Mouse (Mus musculus) hindbrain, embryonic 13.5 days (tissue): ENCODE data around the gene Snd1. TPM values are rescaled to one million over a fixed set of nuclear protein-coding genes. Genes with fewer than 3 reads are reported as not detected.

Source experiments
- ATAC-seq: fragments of 200-750 bp; cut with Nextera tagmentation; 2 replicates; pipeline ENCODE4 v1.8.0; 2017; ENCODE audit warnings: moderate TSS enrichment; ENCODE audit not compliant: low FRiP score
- H3K27ac ChIP-seq: fragments of 300-500 bp; sonication (generic); 2 replicates; pipeline ENCODE4 v1.5.1; 2015; ENCODE audit warnings: inconsistent platforms, mild to moderate bottlenecking, moderate library complexity
- H3K27me3 ChIP-seq: fragments of 300-500 bp; sonication (generic); 2 replicates; pipeline ENCODE4 v1.6.1; 2015; ENCODE audit warnings: mild to moderate bottlenecking, inconsistent platforms
- H3K36me3 ChIP-seq: fragments of 300-500 bp; sonication (generic); 2 replicates; pipeline ENCODE4 v1.6.1; 2015; ENCODE audit warnings: mild to moderate bottlenecking, inconsistent platforms
- H3K4me1 ChIP-seq: fragments of 300-500 bp; sonication (generic); replicated peaks from 2 replicates; pipeline ENCODE4 v1.6.1; 2015; ENCODE audit warnings: inconsistent platforms
- H3K4me2 ChIP-seq: fragments of 300-500 bp; sonication (generic); 2 replicates; pipeline ENCODE4 v1.6.1; 2015; ENCODE audit warnings: inconsistent platforms, mild to moderate bottlenecking, moderate library complexity
- H3K4me3 ChIP-seq: fragments of 300-500 bp; sonication (generic); 2 replicates; pipeline ENCODE4 v1.5.1; 2015; ENCODE audit warnings: mild to moderate bottlenecking, inconsistent platforms
- H3K9ac ChIP-seq: fragments of 300-500 bp; sonication (generic); 2 replicates; pipeline ENCODE4 v1.6.1; 2015; ENCODE audit warnings: mild to moderate bottlenecking, inconsistent platforms
- H3K9me3 ChIP-seq: fragments of 300-500 bp; sonication (generic); 2 replicates; pipeline ENCODE4 v1.6.1; 2016; ENCODE audit warnings: inconsistent platforms
- WGBS: fragments of 180-500 bp; shearing (Covaris S2); methylation state at CpG from one replicate; pipeline ENCODE4 v1.1.7; 2015; 5-methylcytosine and 5-hydroxymethylcytosine counted together
- polyA plus RNA-seq: library from polyadenylated mRNA; unstranded; fragments of >200 nt; fragmentation: Nextera tagmentation; extraction: Ambion mirVana; gene quantifications from 2 replicates; pipeline ENCODE4 v1.2.1, GENCODE M21; 2015

Gene Snd1
- polyA plus RNA-seq, 1 experiment from 2014 or later = 81.2 TPM

- peak overlapping the region; percentile 75 for H3K27ac ChIP-seq
- no peak overlapping the region for H3K4me2 ChIP-seq
- ATAC-seq = peak; percentile 64
- H3K9ac ChIP-seq = no peak overlapping the region
- H3K4me3 ChIP-seq = no peak overlapping the region
- peaks cover 66% of the 10 kb centered on the region for H3K4me1 ChIP-seq
- no peaks in the 10 kb centered on the region for H3K9me3 ChIP-seq
- no peaks in the 10 kb centered on the region for H3K27me3 ChIP-seq
- WGBS = 36% methylated on average over 13 of the region's 13 CpGs
- peaks cover 62% of the 10 kb centered on the region for H3K36me3 ChIP-seq
Measured at GRCm38 (mm10) chr6:28819509-28820358, 344.8 kb downstream of the Snd1 start.

- Histone ChIP-seq H3K9ac (no peak overlapping the region), H3K27ac (no peak overlapping the region), H3K27me3 (no peaks in the 10 kb centered on the region), H3K9me3 (no peaks in the 10 kb centered on the region), H3K4me2 (no peak overlapping the region), H3K4me3 (no peak overlapping the region), H3K36me3 (peaks cover 37% of the 10 kb centered on the region), H3K4me1 (peaks cover 75% of the 10 kb centered on the region)
- WGBS = 73% methylated on average over 3 of the region's 3 CpGs
- ATAC-seq = no peak
Measured at GRCm38 (mm10) chr6:28822296-28822695, 347.4 kb downstream of the Snd1 start.

DNA sequence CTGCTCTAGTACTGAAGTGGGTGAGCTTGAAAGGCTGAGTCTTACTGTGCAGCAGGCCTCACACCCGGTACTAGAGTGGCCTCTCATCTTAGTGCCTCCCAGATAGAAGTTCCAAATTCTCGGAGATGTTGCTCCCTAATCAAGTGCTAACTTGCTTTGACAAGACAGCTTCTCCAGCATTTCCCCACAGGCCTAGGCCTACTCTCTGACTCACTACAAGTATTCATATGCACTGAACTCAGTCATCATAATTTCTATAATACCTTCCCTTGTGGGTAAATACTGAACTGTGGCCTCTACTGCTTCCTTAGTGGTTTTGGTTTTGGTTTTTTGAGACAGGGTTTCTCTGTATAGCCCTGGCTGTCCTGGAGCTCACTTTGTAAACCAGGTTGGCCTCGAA, 348.4 kb downstream of the Snd1 start:
- no peak overlapping the region for H3K4me2 ChIP-seq
- no peaks in the 10 kb centered on the region for H3K9me3 ChIP-seq
- peaks cover 31% of the 10 kb centered on the region for H3K36me3 ChIP-seq
- H3K4me3 ChIP-seq = no peak overlapping the region
- H3K27ac ChIP-seq = no peak overlapping the region
- ATAC-seq = no peak
- 96% methylated on average over 3 of the region's 3 CpGs for WGBS
- no peaks in the 10 kb centered on the region for H3K27me3 ChIP-seq
- H3K4me1 ChIP-seq = peaks cover 85% of the 10 kb centered on the region
- H3K9ac ChIP-seq = no peak overlapping the region

DNA sequence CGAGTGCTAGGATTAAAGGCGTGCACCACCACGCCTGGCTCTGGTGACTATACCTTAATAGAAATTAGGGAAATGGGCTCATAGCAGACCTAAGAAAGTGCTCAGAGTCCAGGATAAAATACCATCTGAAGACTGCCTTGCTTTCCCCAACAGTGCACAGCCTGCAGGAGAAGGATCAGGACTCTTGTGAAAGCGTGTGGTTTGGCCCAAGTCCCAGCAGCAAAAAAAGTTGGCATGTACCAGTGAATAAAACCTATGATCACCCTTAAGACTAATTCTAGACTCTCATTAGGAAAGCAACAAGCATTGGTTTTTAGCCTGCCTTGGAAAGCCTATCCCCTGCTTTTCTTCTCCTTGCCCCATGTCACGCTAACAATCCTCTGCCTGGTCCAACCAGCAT, 348.9 kb downstream of the Snd1 start:
- WGBS = 92% methylated on average over 5 of the region's 5 CpGs
- H3K4me2 ChIP-seq = no peak overlapping the region
- H3K9ac ChIP-seq = no peak overlapping the region
- no peaks in the 10 kb centered on the region for H3K9me3 ChIP-seq
- H3K4me1 ChIP-seq = peaks cover 87% of the 10 kb centered on the region
- no peak overlapping the region for H3K27ac ChIP-seq
- no peak overlapping the region for H3K4me3 ChIP-seq
- H3K36me3 ChIP-seq = peaks cover 28% of the 10 kb centered on the region
- no peaks in the 10 kb centered on the region for H3K27me3 ChIP-seq
- no peak for ATAC-seq

GRCm38 (mm10) chr6:28825894-28826293, 351.0 kb downstream of the Snd1 start:
- Histone ChIP-seq H3K4me1 (peaks cover 86% of the 10 kb centered on the region), H3K27ac (no peak overlapping the region), H3K4me2 (peak overlapping the region; percentile 97), H3K27me3 (0 out of 2 replicates have a peak, but pooled peaks cover 3% of the 10 kb centered on the region), H3K36me3 (peaks cover 24% of the 10 kb centered on the region), H3K9me3 (no peaks in the 10 kb centered on the region), H3K4me3 (peak overlapping the region; percentile 14; the same call in 1 of the 2 replicates), H3K9ac (peak overlapping the region; percentile 46; the same call in 1 of the 2 replicates)
- peak; percentile 17; the same call in 1 of the 2 replicates for ATAC-seq
- 48% methylated on average over 3 of the region's 3 CpGs for WGBS

GRCm38 (mm10) chr6:28826689-28827389, 351.9 kb downstream of the Snd1 start:
- 45% methylated on average over 9 of the region's 9 CpGs for WGBS
- Histone ChIP-seq H3K27me3 (0 out of 2 replicates have a peak, but pooled peaks cover 6% of the 10 kb centered on the region), H3K9me3 (no peaks in the 10 kb centered on the region), H3K4me3 (peak overlapping the region; percentile 87), H3K9ac (peak overlapping the region; percentile 72), H3K36me3 (peaks cover 20% of the 10 kb centered on the region), H3K4me2 (peak overlapping the region; percentile 97), H3K4me1 (peaks cover 86% of the 10 kb centered on the region), H3K27ac (peak overlapping the region; percentile 52; the same call in 1 of the 2 replicates)
- no peak for ATAC-seq

DNA sequence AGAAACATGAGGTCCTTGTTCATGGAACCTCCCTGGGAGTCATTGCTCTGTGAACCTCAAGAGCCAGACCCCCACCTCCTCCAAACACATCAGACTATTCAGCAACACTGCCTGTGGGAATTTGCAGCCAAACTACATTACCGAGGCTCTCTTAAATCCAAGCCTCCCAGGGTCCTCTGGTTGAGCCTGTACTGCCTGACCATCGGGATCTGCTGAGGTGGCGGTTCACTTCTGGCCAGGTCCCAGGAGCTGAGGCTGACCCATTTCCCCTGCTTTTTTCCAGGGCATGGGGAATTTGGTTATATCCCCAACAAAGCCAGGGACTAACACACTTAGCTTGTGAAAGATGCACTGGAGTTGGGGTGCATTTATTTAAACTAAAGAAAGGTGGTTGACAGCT, 352.6 kb downstream of the Snd1 start:
- Histone ChIP-seq H3K36me3 (peaks cover 13% of the 10 kb centered on the region), H3K4me2 (peak overlapping the region; percentile 97), H3K27me3 (0 out of 2 replicates have a peak, but pooled peaks cover 6% of the 10 kb centered on the region), H3K9ac (peak overlapping the region; percentile 72), H3K9me3 (no peaks in the 10 kb centered on the region), H3K4me3 (peak overlapping the region; percentile 87), H3K4me1 (peaks cover 79% of the 10 kb centered on the region), H3K27ac (peak overlapping the region; percentile 52)
- no peak for ATAC-seq
- WGBS = 12% methylated on average over 3 of the region's 3 CpGs

- Histone ChIP-seq H3K4me2 (peak overlapping the region; percentile 97), H3K9ac (peak overlapping the region; percentile 71), H3K4me3 (peak overlapping the region; percentile 87), H3K27me3 (0 out of 2 replicates have a peak, but pooled peaks cover 6% of the 10 kb centered on the region), H3K36me3 (peaks cover 11% of the 10 kb centered on the region), H3K27ac (peak overlapping the region; percentile 62), H3K9me3 (no peaks in the 10 kb centered on the region), H3K4me1 (peaks cover 75% of the 10 kb centered on the region)
- WGBS = 10% methylated on average over 6 of the region's 6 CpGs
- ATAC-seq = no peak
Measured at GRCm38 (mm10) chr6:28828593-28828992, 353.7 kb downstream of the Snd1 start.

- Histone ChIP-seq H3K9me3 (no peaks in the 10 kb centered on the region), H3K4me1 (peaks cover 69% of the 10 kb centered on the region), H3K36me3 (peaks cover 9% of the 10 kb centered on the region), H3K9ac (peak overlapping the region; percentile 98; the same call in 1 of the 2 replicates), H3K4me3 (peak overlapping the region; percentile 87), H3K27me3 (peaks cover 9% of the 10 kb centered on the region; the same call in 1 of the 2 replicates), H3K27ac (no peak overlapping the region), H3K4me2 (peak overlapping the region; percentile 97)
- 86% methylated on average over 12 of the region's 12 CpGs for WGBS
- no peak for ATAC-seq
Measured at GRCm38 (mm10) chr6:28830306-28830705, 355.4 kb downstream of the Snd1 start.

DNA sequence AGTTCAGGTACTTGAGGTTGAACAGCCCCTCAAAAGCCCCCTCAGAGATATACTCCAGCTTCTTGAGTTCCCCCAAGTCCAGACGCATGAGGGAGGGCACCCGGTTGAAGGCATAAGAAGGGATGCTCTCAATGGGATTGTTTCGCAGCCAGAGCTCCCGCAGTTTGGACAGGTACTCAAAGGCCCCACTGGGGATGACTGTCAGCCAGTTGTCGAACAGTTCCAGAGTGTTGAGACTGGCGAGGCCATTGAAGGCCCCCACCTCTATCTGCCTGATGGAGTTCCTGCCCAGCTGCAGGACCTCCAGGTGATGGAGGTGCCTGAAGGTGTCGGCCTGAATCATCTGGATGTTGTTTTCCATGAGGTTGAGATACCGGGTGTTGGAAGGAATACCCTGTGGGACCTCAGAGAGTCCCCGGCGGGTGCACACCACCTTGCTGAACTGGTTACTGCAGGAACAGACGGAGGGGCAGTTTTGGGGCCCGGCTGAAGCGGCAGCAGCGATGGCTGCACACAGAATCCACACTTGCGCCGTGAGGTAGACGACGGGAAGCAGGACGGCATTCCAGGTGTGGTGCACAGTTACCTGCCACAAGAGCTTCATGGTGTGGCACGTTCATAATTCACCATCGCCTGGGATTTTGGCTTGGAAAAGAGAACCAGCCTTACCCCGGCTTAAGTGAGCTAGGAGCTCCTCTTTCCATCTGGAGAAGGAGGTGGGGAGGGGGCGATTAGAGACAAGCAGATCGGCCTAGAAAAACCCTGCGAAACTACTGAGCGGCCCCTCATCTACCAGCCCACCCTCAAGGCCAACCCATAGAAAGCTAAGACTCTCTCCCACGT, 356.3 kb downstream of the Snd1 start, which contains the start of gene Lrrc4:
Gene Lrrc4, minus strand, starts transcription at position 737 of the 843 bp plus-strand sequence.
- H3K4me3 ChIP-seq = peak within 1 kb of the TSS; percentile 87

More for the DNA sequence above, 356.3 kb downstream of the Snd1 start, which contains the start of gene Lrrc4:
- Histone ChIP-seq H3K27me3 (peaks cover 9% of the 10 kb centered on the region; the same call in 1 of the 2 replicates), H3K4me1 (peaks cover 63% of the 10 kb centered on the region), H3K27ac (peak within 1 kb of the TSS; percentile 98), H3K9ac (peak within 1 kb of the TSS; percentile 98), H3K4me2 (peak within 1 kb of the TSS; percentile 97), H3K36me3 (peaks cover 9% of the 10 kb centered on the region), H3K9me3 (no peaks in the 10 kb centered on the region)
- WGBS = 19% methylated on average over 27 of the region's 27 CpGs
- ATAC-seq = 0 out of 2 replicates have a peak, but pooled peaks have one; percentile 1
